Mouse (Mus musculus) adrenal gland, postnatal 25 days (tissue): Measurements from ENCODE around the gene Olfr63. TPM values are rescaled to one million over a fixed set of nuclear protein-coding genes. Genes with fewer than 3 reads are reported as not detected.
"Not testable (repeated sequence)": the region's sequence is repeated elsewhere in the genome, so short reads cannot be mapped to it uniquely, and the experiment has no call there.

Experiments used
- DNase-seq: peaks from one replicate; pipeline ENCODE4 v3.0.0; 2021; ENCODE audit warnings: mixed read lengths
- long read RNA-seq: library from polyadenylated mRNA; stranded (forward); transcript quantifications from one replicate; pipeline ENCODE4 v2.0.0, GENCODE M21; 2021
- total RNA-seq: library from RNA; stranded (reverse); gene quantifications from 2 replicates; pipeline ENCODE4 v1.2.3, GENCODE M21; 2021

Olfr63 gene
- not detected in 2 replicates for total RNA-seq
- long read RNA-seq = 0 reads

DNA sequence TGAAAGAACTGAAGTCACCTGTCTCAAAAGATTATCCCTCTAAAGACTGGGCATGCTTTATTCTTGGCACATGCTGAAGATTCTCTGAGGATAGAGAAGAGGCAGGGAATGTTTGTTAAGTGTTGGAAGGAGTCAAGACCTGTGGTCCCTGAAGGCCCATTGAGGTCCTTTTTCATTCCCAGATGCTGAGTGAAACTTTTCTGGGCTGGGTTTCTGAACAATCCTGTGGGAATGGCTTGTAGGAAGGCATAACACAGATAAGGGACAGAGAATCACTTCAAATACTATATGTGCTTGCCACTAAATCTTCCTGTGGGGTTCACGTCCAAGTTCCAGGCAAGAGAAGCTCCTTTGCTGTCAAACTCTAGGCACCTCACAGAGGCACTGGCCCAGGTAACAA, at the start of gene Olfr63:
Gene Olfr63, plus strand, starts transcription at position 301 of the 400 bp plus-strand sequence.
- DNase-seq = no peak

- DNase-seq = no peak
Observed at GRCm38 (mm10) chr17:33221590-33221989, 42.9 kb upstream of the Olfr63 start, which contains the start of gene Olfr1564. Gene Olfr1564 (minus strand): TSS chr17:33221690.

- DNase-seq = not testable (repeated sequence)
Observed at GRCm38 (mm10) chr17:33236646-33237045, 27.8 kb upstream of the Olfr63 start.

DNA sequence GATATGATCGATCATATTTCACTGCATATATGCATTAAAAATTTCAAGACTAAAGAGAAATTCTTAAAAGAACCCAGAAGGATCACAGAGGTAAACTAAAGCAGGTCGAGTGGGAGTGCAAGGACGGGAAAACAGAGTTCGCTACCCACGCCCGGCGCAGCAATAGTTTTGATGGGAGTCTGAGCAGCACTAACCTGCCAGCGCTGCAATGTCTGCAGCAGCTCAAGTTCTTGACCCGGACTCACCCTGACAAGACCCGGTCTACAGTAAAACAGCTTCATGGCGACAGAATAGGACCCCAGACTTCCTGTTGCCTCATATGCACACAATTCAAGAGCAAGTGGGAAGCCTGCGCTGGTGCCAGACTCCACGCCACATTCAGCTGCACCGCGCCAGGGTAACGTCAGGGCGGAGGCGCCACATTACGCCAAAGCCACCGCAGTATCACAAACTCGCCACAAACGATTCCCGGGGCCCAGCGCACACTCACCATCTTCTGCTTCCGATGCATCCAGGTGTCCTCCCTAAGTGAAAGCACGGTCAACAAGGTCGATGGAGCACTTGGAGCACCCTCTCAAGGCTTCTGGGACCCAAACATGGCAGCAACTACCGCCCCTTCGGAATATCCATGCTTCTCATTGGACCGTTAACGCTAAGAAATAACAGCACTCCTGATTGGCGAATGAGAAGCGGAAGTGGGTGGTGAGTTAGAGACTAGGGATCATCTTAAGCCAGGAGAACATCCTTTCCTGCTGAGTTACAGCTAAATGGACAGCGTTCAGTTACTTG, 9.8 kb upstream of the Olfr63 start, which contains the start of gene Zfp955a:
Gene Zfp955a, minus strand, starts transcription at position 616 of the 789 bp plus-strand sequence.
- not testable (repeated sequence) for DNase-seq

- DNase-seq = not testable (repeated sequence)
Observed at GRCm38 (mm10) chr17:33255319-33255657, 9.2 kb upstream of the Olfr63 start.

- DNase-seq = no peak
Observed at GRCm38 (mm10) chr17:33268907-33269306, 4.4 kb downstream of the Olfr63 start.

DNA sequence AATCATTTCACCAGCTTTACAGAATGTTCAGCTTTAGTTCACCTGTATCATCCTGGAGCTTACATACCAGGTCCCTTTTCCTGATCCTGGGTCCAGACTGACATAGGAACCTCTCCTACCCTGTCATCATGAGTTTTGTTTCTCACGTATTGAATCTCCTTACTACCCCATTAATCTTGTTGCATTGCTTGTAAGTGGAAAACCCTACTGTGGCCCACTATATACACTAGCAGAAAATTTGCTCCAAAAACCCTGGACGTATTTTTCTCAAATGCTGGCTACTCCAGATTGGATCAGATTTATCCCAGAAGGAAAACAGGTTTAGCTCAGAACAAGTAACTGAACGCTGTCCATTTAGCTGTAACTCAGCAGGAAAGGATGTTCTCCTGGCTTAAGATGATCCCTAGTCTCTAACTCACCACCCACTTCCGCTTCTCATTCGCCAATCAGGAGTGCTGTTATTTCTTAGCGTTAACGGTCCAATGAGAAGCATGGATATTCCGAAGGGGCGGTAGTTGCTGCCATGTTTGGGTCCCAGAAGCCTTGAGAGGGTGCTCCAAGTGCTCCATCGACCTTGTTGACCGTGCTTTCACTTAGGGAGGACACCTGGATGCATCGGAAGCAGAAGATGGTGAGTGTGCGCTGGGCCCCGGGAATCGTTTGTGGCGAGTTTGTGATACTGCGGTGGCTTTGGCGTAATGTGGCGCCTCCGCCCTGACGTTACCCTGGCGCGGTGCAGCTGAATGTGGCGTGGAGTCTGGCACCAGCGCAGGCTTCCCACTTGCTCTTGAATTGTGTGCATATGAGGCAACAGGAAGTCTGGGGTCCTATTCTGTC, 24.8 kb downstream of the Olfr63 start, which contains the start of gene Zfp955b:
Gene Zfp955b, plus strand, starts transcription at position 506 of the 837 bp plus-strand sequence.
- DNase-seq = not testable (repeated sequence)

DNA sequence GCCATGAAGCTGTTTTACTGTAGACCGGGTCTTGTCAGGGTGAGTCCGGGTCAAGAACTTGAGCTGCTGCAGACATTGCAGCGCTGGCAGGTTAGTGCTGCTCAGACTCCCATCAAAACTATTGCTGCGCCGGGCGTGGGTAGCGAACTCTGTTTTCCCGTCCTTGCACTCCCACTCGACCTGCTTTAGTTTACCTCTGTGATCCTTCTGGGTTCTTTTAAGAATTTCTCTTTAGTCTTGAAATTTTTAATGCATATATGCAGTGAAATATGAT, 25.3 kb downstream of the Olfr63 start:
- DNase-seq = not testable (repeated sequence)

Other genes with a start within 250 kb of the Olfr63 start
- 6.0 and 11.8 TPM in 2 replicates for gene Zfp763, start 231.3 kb upstream of the Olfr63 start, total RNA-seq
- not detected in 2 replicates for gene 4921501E09Rik, start 196.6 kb upstream of the Olfr63 start, total RNA-seq
- 12.0 and 12.6 TPM in 2 replicates for gene Zfp563, start 175.4 kb upstream of the Olfr63 start, total RNA-seq
- gene Morc2b, start 125.0 kb upstream of the Olfr63 start, total RNA-seq = not detected in 2 replicates
- not detected in 2 replicates for gene Olfr55, start 96.2 kb upstream of the Olfr63 start, total RNA-seq
- not detected in 2 replicates for gene Olfr239, start 73.4 kb upstream of the Olfr63 start, total RNA-seq
- 0.18 TPM in 1 of 2 replicates, not detected in the other for gene Olfr1564, start 43.0 kb upstream of the Olfr63 start, total RNA-seq
- 12.0 and 12.1 TPM in 2 replicates for gene Zfp955a, start 9.5 kb upstream of the Olfr63 start, total RNA-seq
- 16.9 and 17.9 TPM in 2 replicates for gene Zfp955b, start 24.9 kb downstream of the Olfr63 start, total RNA-seq
- gene Zfp81, start 94.2 kb downstream of the Olfr63 start, total RNA-seq = 8.2 and 11.7 TPM in 2 replicates
- gene Zfp101, start 130.0 kb downstream of the Olfr63 start, total RNA-seq = 9.0 and 9.4 TPM in 2 replicates
- not detected in 2 replicates for gene Actl9, start 168.2 kb downstream of the Olfr63 start, total RNA-seq